Mouse (Mus musculus): Measurements from ENCODE around the gene Msantd1. TPM values are rescaled to one million over a fixed set of nuclear protein-coding genes. Genes with fewer than 3 reads are reported as not detected.

The Msantd1 gene
- polyA plus RNA-seq, 1 experiment: 1.3 TPM

DNA sequence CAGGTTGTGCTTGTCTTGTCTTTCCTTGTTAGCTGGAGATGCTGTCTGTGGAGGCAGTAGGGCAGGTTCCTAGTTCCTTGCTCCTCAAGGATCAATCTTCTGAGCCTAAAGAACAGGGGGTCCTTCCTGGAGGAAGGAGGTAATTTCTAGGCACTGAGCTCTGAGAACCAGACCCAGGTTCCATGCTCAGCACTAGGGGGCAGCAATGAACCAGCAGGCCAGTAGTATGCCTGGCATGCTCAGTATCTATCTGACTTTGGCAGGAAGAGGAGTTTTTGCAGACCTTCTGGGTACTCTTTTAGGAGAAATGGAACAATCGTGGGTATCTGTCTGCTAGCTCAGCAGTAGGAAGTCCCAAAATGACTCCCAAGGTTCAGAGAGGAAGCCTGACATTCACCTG lies 8.0 kb downstream of the Msantd1 start:
- no peak for TF ChIP-seq GATA1 (IDR thresholded peaks at IDR 0.05; ENCODE audit: low read length)

DNA sequence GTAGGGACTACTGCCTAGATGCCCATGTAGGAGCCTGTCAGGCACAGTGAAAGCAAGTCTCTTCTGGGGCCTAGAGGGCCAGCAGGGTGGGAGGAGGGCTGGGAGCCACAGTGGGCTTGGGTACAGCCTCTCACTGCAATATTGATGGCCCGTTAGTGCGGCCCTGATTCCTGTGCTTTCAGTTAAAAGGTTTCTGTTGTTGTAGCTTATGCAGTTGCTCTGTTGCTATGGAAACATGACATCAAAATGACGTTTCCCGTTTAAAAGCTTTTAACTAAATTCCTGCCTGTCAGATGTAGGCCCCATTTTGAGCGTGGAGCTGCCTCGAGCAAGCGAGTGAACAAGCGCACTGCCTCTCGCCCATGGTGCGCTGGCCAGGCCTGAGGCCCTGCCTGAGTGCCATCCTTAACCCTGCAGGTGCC lies 9.4 kb downstream of the Msantd1 start:
- no peak for TF ChIP-seq GATA1 (IDR thresholded peaks at IDR 0.05; ENCODE audit: low read length)

DNA sequence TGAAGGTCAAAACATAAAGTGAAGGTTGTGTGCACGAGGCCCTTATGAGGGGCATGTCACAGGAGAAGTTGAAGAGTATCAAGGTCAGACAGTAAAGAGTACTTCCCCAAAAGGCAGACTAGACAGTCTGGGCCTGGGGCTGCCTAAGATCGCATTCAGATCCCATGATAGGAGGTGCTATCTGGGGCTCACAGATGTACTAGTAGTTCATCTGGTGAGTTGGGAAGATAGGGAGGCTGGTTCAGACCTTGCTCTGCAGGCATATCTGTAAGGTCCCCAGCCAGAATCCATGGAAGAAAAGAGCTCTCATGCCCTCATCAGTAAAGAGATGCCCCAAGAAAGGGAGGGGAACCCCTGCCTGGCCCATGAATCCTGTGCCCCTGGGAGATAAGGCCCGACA lies 11.0 kb downstream of the Msantd1 start:
- TF ChIP-seq GATA1 (IDR thresholded peaks at IDR 0.05; ENCODE audit: low read length): peak; percentile 89

DNA sequence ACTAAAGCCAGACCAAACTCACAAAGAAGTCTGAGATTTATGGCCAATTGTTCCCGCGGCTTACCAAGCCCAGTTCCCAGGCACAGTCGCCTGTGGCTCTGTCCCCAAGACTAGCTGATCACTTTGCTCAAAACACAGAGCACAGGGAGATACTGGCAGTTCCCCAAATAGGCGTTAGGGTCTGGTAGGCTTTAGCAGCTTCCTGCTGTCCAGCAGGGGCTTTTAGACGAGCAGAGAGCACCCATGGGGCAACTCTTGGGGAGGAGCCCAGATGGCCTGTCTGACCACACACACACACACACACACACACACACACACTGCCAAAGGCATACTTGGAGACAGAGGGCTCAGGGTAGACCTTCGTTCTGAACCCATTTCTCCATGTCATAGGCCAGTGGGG lies 14.7 kb downstream of the Msantd1 start:
- TF ChIP-seq GATA1 (IDR thresholded peaks at IDR 0.05; ENCODE audit: low read length): no peak

DNA sequence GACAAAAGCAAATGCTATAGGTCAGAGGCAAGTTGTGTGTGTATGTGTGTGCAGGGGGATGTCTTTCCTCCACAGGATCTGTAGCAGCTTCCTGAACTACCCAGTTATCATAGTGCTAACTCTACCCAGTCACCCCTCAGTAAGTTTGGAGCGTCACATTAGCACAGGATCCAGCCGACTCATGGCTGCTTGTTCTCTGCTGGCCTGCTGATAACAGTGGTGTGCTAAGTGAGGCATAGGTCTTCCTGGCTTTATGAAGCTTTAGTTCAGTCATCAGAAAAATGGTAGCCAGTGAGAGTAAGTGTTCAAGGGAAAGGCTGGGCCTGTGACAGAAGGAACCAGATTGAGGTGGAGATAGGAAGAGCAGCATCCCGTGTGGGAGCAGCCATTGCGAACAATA lies 16.1 kb downstream of the Msantd1 start:
- TF ChIP-seq GATA1 (IDR thresholded peaks at IDR 0.05; ENCODE audit: low read length): no peak

DNA sequence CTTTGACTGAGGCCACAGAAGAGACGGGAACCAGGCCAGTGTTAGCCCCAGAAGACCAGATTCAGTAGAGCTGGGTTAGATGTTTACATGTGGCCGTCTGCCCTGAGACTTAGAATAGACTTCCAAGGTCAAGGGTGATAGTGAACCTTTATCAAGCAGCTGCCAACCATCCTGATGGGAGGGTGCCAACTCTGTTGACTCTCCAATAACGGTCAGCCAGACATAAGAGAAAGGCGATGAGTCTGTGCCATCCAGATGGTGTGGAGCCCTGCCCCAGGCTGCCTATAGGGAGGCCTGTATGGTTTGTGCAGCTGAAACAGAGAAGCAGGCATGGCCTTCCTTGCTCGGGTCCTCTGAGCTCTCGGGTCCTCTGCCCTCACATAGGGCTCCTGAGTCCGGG lies 16.7 kb downstream of the Msantd1 start:
- TF ChIP-seq GATA1 (IDR thresholded peaks at IDR 0.05; ENCODE audit: low read length): no peak

DNA sequence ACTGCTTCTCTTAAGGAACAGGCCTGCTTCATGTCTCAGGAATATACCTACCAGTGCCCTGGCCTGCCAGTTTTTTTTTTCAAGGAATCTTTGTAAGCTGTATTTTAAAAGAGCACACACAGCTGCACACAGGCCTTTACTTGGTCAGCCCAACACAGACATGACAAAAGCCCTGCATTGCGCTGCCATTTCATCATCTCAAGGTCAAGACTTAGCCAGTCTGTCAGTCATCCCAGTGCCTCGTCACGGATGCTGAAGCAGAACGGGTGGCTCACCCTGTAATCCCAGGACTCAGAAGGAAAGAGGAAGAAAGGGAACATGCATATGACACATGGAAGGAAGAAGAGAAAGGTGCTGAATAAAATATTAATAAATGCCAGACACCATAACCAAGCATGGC lies 19.8 kb downstream of the Msantd1 start:
- no peak for TF ChIP-seq GATA1 (IDR thresholded peaks at IDR 0.05; ENCODE audit: low read length)

DNA sequence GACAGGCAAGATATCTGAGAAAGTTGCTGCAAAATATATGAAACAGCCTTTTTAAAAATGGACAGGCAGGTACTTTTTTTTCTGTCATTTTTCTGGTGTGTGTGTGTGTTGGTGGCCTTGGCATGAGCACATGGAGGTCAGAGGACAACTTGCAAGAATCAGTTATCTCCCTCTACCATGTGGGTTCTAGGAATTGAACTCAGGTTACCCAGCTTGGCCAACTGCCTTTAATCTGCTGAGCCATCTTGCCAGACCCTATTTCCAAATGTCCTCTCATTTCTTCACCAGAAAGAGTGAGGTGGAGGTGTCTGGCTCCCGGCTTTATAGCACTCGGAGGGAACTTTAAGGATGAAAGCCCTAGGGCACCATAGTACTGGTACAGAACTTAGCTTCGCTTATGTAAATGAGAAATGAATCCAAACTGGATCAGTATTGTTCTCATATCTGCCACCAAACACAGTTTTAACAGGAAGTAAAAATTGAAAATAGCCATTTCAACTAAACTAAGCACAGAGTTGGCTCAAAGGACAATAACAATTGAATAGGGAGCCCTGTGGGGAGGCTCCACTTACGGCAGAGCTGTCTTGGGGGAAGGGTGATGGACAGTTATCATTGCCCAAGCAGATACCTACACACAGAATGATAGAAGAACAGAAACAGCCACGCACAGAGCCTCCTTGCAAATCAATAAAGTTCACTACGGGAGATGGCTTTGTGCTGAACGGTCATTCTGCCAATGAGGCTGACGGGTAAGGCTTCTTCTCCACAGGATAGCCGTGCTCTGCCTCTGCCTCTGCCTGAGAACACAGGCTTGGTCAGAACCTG lies 22.6 kb downstream of the Msantd1 start:
- no peak for TF ChIP-seq GATA1 (IDR thresholded peaks at IDR 0.05; ENCODE audit: low read length)

DNA sequence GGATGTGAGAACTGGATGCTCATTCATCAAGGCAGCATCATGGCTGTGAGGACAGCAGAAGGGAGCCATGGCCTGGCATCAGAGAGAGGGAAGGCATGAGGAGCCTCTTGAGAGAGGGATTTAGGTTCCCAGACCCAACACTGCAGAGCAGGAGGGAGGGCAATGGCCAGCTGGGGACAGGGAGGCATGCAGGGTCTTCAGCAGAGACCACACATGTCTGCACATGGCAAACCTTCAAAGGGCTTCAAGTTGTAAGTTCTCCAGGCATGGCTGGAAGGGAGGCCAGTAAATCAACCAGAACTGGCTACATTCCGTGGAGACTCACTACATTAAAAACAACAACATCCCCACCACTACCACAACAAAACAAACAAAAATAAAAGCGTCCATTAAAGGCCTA lies 23.3 kb downstream of the Msantd1 start:
- TF ChIP-seq GATA1 (IDR thresholded peaks at IDR 0.05; ENCODE audit: low read length): no peak

DNA sequence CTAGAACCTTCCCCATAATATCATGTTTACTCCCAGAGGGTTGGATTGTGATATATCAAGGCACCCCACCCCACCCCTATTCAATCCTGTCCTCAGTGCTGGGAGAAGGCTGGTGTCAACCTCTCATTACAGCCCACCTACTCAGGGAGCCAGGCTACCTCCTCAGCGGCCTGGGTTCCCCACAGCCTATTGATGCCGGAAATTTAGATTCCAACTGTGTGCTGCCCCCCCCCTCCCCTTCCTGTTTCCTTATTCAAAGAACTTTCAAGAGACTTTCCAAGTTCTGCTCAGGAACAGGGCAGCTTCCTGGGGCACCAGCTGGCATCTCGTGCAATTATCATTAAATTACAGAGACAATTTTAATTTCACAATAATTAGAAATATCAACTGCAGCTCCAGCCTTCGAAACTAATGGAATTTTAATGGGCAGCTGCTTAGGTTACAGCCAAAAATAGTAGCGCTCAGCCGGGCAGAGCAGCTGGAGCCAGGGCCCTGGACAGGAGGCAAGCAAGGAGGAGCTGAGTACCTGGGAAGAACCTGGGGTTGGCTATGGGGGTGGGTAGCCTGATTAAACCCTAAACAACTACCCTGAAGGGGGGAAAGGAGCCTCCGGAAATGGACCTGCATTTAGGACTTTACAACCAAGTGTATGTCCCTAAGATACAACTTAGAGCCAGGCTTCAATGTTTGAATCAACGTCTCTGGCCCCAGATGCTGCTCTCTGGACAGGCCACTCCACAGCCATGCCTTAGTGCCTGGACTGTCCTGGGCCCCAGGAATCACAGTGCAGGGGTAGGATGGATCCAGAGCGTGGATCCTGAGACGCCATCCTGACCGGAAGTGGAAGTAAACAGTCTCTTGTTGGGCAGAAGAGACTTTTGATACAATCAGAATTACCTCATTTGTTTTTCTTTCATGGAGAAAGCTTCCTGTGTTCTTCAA lies 24.0 kb downstream of the Msantd1 start:
- no peak for TF ChIP-seq GATA1 (IDR thresholded peaks at IDR 0.05; ENCODE audit: low read length)

DNA sequence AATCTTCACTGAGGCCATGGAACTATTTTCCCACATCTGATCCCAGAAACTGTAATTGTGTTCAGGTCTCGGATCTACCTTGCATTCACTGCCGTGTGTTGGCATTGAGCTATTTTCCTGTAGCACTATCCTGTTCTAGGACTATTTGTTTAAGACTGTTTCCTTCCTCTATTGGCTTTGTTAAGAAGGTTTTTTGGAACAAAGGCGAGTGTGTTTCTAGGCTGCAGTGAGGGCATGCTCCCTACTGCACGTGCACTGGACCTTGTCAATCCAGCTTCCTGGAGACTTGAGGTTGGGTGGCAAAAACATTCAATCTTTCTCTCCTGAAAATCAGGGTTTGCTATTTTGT lies 24.6 kb downstream of the Msantd1 start:
- no peak for TF ChIP-seq GATA1 (IDR thresholded peaks at IDR 0.05; ENCODE audit: low read length)

DNA sequence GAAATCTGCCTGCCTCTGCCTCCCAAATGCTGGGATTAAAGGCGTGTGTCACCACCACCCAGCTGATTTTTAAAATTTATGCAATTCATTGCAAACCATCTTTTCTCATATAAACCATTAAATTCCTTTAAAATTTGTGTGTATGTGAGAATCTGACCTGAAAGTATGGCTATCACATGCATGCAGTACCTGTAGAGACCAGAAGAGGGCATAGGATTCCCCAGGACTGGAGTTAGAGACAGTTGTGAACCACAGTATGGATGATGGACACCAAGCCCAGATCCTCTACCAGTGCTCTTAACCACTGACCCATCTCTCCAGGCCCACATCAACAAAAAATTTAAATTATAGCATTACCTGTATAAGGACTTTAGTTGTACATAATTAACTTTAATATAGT lies 25.6 kb downstream of the Msantd1 start:
- no peak for TF ChIP-seq GATA1 (IDR thresholded peaks at IDR 0.05; ENCODE audit: low read length)

DNA sequence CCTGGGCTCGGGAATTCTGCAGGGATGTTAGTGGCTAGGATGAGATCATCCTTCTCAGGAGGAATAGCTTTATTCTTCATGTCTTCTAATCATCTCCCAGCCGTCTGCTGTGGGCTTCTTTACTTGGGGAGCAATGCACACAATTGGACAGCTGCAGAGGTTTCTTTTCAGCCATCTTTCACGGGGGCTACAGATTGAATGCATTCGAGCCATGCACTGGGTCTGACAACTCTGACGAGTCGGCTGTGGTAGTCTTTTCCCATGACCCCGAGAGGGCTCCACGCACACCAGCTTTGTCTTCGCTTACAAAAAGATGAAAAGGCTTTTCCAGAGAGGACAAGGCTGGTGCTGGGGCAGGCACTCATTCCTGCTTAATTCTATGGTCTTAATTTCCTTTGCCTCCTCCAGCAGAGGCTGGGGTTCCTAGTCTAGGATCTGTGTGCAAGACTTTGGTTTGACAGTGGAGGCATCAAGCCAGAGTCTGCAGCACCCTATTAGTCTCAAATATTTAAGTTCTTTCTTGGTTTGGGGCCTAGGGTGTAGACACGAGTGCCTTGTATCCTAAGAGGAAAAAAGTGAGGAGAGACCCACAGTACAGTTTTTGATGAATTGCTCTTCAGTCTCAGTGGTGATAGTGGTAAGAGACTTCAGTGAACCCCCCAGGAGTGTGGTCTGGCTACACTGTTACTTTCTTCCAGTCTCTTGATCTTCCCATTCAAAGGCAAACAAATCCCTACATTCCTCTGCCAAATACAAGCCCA lies 34.1 kb downstream of the Msantd1 start:
- no peak for TF ChIP-seq GATA1 (IDR thresholded peaks at IDR 0.05; ENCODE audit: low read length)

DNA sequence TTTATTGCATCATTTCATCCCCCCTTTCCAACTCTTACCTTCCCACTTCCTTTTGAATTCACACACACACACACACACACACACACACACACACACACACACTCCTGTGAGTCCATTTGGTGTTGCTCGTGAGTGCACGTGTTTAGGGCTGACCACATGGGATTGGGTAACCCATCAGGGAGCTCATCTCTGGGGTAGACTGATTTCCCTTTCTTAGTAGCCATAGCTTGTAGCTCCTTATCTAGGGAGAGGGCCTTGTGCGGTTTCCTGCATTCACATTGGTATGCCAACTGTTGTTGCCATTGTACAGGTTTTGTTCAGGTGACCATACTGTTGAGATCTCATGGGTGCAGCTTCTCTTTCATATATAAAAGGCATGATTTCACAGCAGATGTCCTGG lies 35.6 kb downstream of the Msantd1 start:
- no peak for TF ChIP-seq GATA1 (IDR thresholded peaks at IDR 0.05; ENCODE audit: low read length)

DNA sequence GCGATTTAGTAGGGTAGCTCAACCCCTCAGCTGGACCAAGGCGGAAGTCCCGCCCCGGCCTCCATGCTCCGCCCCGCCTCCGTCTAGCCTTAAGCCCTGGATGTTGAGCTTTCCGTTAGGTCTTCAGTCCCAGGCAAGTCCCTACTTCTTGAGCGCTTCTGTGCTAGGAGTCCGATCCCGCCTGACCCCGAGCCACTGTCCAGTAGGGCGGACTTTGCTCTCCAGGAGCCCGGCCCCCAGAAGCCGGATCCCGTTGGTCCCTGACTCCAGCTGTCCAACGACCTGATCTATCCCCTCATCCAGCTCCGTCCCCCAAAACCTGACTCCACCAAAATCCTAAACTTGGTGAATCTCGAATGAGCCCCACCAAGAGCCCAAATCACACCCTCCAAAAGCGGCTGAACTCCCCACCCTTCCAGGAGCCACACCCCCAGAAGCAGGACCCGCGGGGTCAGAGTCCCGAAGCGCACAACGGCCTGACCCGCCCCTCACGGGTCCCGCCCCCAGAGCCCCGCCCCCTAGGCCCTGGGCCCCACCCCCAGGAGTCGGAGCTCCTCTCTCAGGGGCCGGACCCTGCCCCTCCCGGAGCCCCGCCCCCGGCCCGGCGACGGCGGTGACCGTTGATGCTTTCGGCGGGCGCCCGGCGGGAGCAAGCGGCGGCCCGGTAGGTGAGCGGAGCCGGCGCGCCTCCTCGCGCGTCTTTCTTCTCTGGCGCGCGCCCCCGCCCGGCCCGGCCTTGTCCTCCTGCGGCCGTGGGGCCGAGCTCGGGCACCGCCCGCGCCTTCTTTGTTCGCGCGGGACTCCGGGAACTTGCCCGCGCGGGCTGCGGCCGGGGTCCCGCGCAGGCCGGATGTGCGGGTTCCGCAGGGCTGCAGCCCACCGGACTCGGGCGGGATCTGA lies 41.3 kb downstream of the Msantd1 start, which contains the start of gene Rgs12:
Rgs12 (plus strand) TSS at position 585 of the 900 bp plus-strand sequence.
- no peak for TF ChIP-seq GATA1 (IDR thresholded peaks at IDR 0.05; ENCODE audit: low read length)
